Mouse (Mus musculus): ENCODE measurements at regions not wholly inside any gene's neighbourhood (a gene's known extent, or its start where the extent isn't known, plus 50 kb on each side); places are given as distances from the start of the nearest gene placed in this dataset.

GRCm38 (mm10) chr9:32962679-32963205 is 326.7 kb downstream of the Ets1 start:
- WGBS: 93% methylated on average over 5 of the region's 5 CpGs
- Histone ChIP-seq H3K9ac (no peak overlapping the region), H3K36me3 (no peaks in the 10 kb centered on the region), H3K9me3 (no peaks in the 10 kb centered on the region), H3K4me1 (no peaks in the 10 kb centered on the region), H3K27me3 (no peaks in the 10 kb centered on the region), H3K27ac (no peak overlapping the region), H3K4me2 (replicated peaks) (no peak overlapping the region), H3K4me3 (no peak overlapping the region)
- ATAC-seq (ENCODE audit: insufficient number of reproducible peaks, insufficient read depth, low FRiP score, low TSS enrichment): no peak

GRCm38 (mm10) chr9:32968446-32968845 is 332.4 kb downstream of the Ets1 start:
- Histone ChIP-seq H3K27ac (no peak overlapping the region), H3K4me3 (no peak overlapping the region), H3K4me2 (replicated peaks) (no peak overlapping the region), H3K9me3 (no peaks in the 10 kb centered on the region), H3K27me3 (no peaks in the 10 kb centered on the region), H3K4me1 (peaks cover 17% of the 10 kb centered on the region), H3K9ac (no peak overlapping the region), H3K36me3 (no peaks in the 10 kb centered on the region)
- 46% methylated on average over 2 of the region's 2 CpGs for WGBS
- ATAC-seq (ENCODE audit: insufficient number of reproducible peaks, insufficient read depth, low FRiP score, low TSS enrichment): no peak

- Histone ChIP-seq H3K36me3 (no peaks in the 10 kb centered on the region), H3K4me2 (replicated peaks) (no peak overlapping the region), H3K4me1 (peaks cover 17% of the 10 kb centered on the region), H3K27ac (no peak overlapping the region), H3K4me3 (no peak overlapping the region), H3K27me3 (no peaks in the 10 kb centered on the region), H3K9ac (no peak overlapping the region), H3K9me3 (no peaks in the 10 kb centered on the region)
- WGBS: 75% methylated on average over 5 of the region's 5 CpGs
- ATAC-seq (ENCODE audit: insufficient number of reproducible peaks, insufficient read depth, low FRiP score, low TSS enrichment): no peak
Observed at GRCm38 (mm10) chr9:32971421-32971820, 335.4 kb downstream of the Ets1 start.

- no peak overlapping the region for H3K27ac ChIP-seq
- no peaks in the 10 kb centered on the region for H3K9me3 ChIP-seq
- 81% methylated on average over 7 of the region's 7 CpGs for WGBS
- no peaks in the 10 kb centered on the region for H3K27me3 ChIP-seq
- H3K9ac ChIP-seq: no peak overlapping the region
- no peak for ATAC-seq (ENCODE audit: insufficient number of reproducible peaks, insufficient read depth, low FRiP score, low TSS enrichment)
- no peak overlapping the region for H3K4me2 ChIP-seq (replicated peaks)
- H3K4me3 ChIP-seq: no peak overlapping the region
- no peaks in the 10 kb centered on the region for H3K36me3 ChIP-seq
- peaks cover 17% of the 10 kb centered on the region for H3K4me1 ChIP-seq
Observed at GRCm38 (mm10) chr9:32971926-32972325, 335.9 kb downstream of the Ets1 start.

- no peaks in the 10 kb centered on the region for H3K27me3 ChIP-seq
- 79% methylated on average over 7 of the region's 7 CpGs for WGBS
- peaks cover 17% of the 10 kb centered on the region for H3K4me1 ChIP-seq
- H3K36me3 ChIP-seq: no peaks in the 10 kb centered on the region
- no peaks in the 10 kb centered on the region for H3K9me3 ChIP-seq
- no peak overlapping the region for H3K9ac ChIP-seq
- no peak overlapping the region for H3K4me2 ChIP-seq (replicated peaks)
- ATAC-seq (ENCODE audit: insufficient number of reproducible peaks, insufficient read depth, low FRiP score, low TSS enrichment): no peak
- H3K4me3 ChIP-seq: no peak overlapping the region
- H3K27ac ChIP-seq: no peak overlapping the region
Observed at GRCm38 (mm10) chr9:32972431-32973052, 336.5 kb downstream of the Ets1 start.

GRCm38 (mm10) chr9:32977732-32978131 is 341.7 kb downstream of the Ets1 start:
- no peak overlapping the region for H3K9ac ChIP-seq
- H3K4me2 ChIP-seq (replicated peaks): no peak overlapping the region
- no peak overlapping the region for H3K27ac ChIP-seq
- H3K4me1 ChIP-seq: no peaks in the 10 kb centered on the region
- no peaks in the 10 kb centered on the region for H3K27me3 ChIP-seq
- no peaks in the 10 kb centered on the region for H3K9me3 ChIP-seq
- no peaks in the 10 kb centered on the region for H3K36me3 ChIP-seq
- ATAC-seq (ENCODE audit: insufficient number of reproducible peaks, insufficient read depth, low FRiP score, low TSS enrichment): no peak
- no peak overlapping the region for H3K4me3 ChIP-seq
- 73% methylated on average over 7 of the region's 7 CpGs for WGBS

GRCm38 (mm10) chr9:32980846-32981245 is 344.8 kb downstream of the Ets1 start:
- no peak overlapping the region for H3K4me3 ChIP-seq
- no peaks in the 10 kb centered on the region for H3K36me3 ChIP-seq
- H3K9me3 ChIP-seq: no peaks in the 10 kb centered on the region
- no peak overlapping the region for H3K27ac ChIP-seq
- H3K27me3 ChIP-seq: no peaks in the 10 kb centered on the region
- no peak overlapping the region for H3K4me2 ChIP-seq (replicated peaks)
- no peak overlapping the region for H3K9ac ChIP-seq
- ATAC-seq (ENCODE audit: insufficient number of reproducible peaks, insufficient read depth, low FRiP score, low TSS enrichment): no peak
- peaks cover 5% of the 10 kb centered on the region; the same call in 1 of the 2 replicates for H3K4me1 ChIP-seq

- Histone ChIP-seq H3K9ac (no peak overlapping the region), H3K9me3 (no peaks in the 10 kb centered on the region), H3K4me2 (replicated peaks) (no peak overlapping the region), H3K27ac (no peak overlapping the region), H3K36me3 (no peaks in the 10 kb centered on the region), H3K4me3 (no peak overlapping the region), H3K4me1 (peaks cover 22% of the 10 kb centered on the region), H3K27me3 (no peaks in the 10 kb centered on the region)
- no peak for ATAC-seq (ENCODE audit: insufficient number of reproducible peaks, insufficient read depth, low FRiP score, low TSS enrichment)
- WGBS: 71% methylated on average over 2 of the region's 2 CpGs
Observed at GRCm38 (mm10) chr9:32983182-32983581, 347.2 kb downstream of the Ets1 start.

- Histone ChIP-seq H3K27ac (peak overlapping the region; percentile 95), H3K4me2 (replicated peaks) (peak overlapping the region; percentile 38), H3K27me3 (no peaks in the 10 kb centered on the region), H3K4me1 (peaks cover 22% of the 10 kb centered on the region), H3K9me3 (no peaks in the 10 kb centered on the region), H3K9ac (no peak overlapping the region), H3K4me3 (0 out of 2 replicates have a peak overlapping the region, but pooled peaks have one; percentile 5), H3K36me3 (no peaks in the 10 kb centered on the region)
- peak; percentile 95 for ATAC-seq (ENCODE audit: insufficient number of reproducible peaks, insufficient read depth, low FRiP score, low TSS enrichment)
- 14% methylated on average over 9 of the region's 9 CpGs for WGBS
Observed at GRCm38 (mm10) chr9:32986836-32987673, 351.0 kb downstream of the Ets1 start.

GRCm38 (mm10) chr9:32989006-32989405 is 353.0 kb downstream of the Ets1 start:
- Histone ChIP-seq H3K27me3 (no peaks in the 10 kb centered on the region), H3K9me3 (no peaks in the 10 kb centered on the region), H3K27ac (no peak overlapping the region), H3K36me3 (no peaks in the 10 kb centered on the region), H3K4me1 (peaks cover 18% of the 10 kb centered on the region), H3K4me2 (replicated peaks) (no peak overlapping the region), H3K9ac (no peak overlapping the region), H3K4me3 (no peak overlapping the region)
- 85% methylated on average over 1 of the region's 1 CpGs for WGBS
- ATAC-seq (ENCODE audit: insufficient number of reproducible peaks, insufficient read depth, low FRiP score, low TSS enrichment): no peak

- Histone ChIP-seq H3K27ac (no peak overlapping the region), H3K4me3 (no peak overlapping the region), H3K27me3 (no peaks in the 10 kb centered on the region), H3K36me3 (no peaks in the 10 kb centered on the region), H3K4me2 (replicated peaks) (no peak overlapping the region), H3K4me1 (peaks cover 15% of the 10 kb centered on the region), H3K9ac (no peak overlapping the region), H3K9me3 (peaks cover 3% of the 10 kb centered on the region; the same call in 1 of the 2 replicates)
- no peak for ATAC-seq (ENCODE audit: insufficient number of reproducible peaks, insufficient read depth, low FRiP score, low TSS enrichment)
- WGBS: 94% methylated on average over 1 of the region's 1 CpGs
Observed at GRCm38 (mm10) chr9:32998323-32998722, 362.3 kb downstream of the Ets1 start.

- Histone ChIP-seq H3K27ac (0 out of 2 replicates have a peak overlapping the region, but pooled peaks have one; percentile 2), H3K36me3 (no peaks in the 10 kb centered on the region), H3K9me3 (peaks cover 3% of the 10 kb centered on the region; the same call in 1 of the 2 replicates), H3K4me2 (replicated peaks) (no peak overlapping the region), H3K4me3 (no peak overlapping the region), H3K4me1 (peaks cover 15% of the 10 kb centered on the region), H3K27me3 (no peaks in the 10 kb centered on the region), H3K9ac (no peak overlapping the region)
- 0 out of 2 replicates have a peak, but pooled peaks have one; percentile 35 for ATAC-seq (ENCODE audit: insufficient number of reproducible peaks, insufficient read depth, low FRiP score, low TSS enrichment)
- WGBS: 21% methylated on average over 7 of the region's 7 CpGs
Observed at GRCm38 (mm10) chr9:33000691-33001164, 364.7 kb downstream of the Ets1 start.

Data from embryonic facial prominence, embryonic 12.5 days (tissue).